ENCODE assay signal across 18 mouse cellular contexts in the genomic region with DNA sequence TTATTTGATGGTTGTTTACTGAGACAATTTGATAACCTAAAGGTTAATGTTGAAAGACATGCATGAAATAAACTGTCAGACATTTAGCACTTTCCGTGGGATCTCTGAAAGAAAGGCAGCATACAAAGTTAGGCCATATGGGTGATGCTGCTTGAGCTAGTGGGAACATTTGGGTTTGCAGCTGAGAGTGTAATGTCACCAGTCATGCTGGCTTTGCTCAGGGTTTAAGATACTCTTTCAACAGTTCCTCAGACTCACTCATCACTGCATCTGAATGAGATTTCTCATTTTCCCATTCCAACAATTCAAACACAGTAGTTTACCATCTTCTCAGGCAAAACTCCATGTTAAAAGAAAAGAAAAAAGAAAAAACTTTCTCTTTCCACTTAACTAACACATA.
A peak's percentile ranks its signal among the peaks of the same experiment; 100 is the strongest.
DNase-seq lines count a peak whose midpoint lies in the region; TF ChIP-seq lines count a peak whose summit lies in the region.
"Had no signal": no experiment of that assay in that cellular context is flagged by ENCODE, and none has a peak within 500 bp of the region (broad histone marks: within the 10 kb centered on the region; RNA-seq: fewer than 3 reads in every experiment).

No protein-coding gene starts in this region.

- TF ChIP-seq CTCF in brain, embryonic 14.5 days (IDR thresholded peaks at IDR 0.05; ENCODE audit: borderline replicate concordance, extremely low read depth, insufficient read depth, insufficient read length): no peak

- no peak for TF ChIP-seq POLR2A in brain, embryonic 14.5 days (IDR thresholded peaks at IDR 0.05; ENCODE audit: borderline replicate concordance, extremely low read depth, insufficient read depth, insufficient read length, poor library complexity, severe bottlenecking)

- DNase-seq in layer of hippocampus, adult 11-12 months (ENCODE audit: low spot score): peak; percentile 5
- no peak for DNase-seq in layer of hippocampus, postnatal 10 days (ENCODE audit: low spot score in 2 of 2)
- peak; percentile 5 for DNase-seq in brain, embryonic 14.5 days (ENCODE audit: low read depth)
- peak; percentile 2 for DNase-seq in layer of hippocampus, adult 9-10 months (ENCODE audit: low spot score)
- no peak for DNase-seq in right cerebral cortex, adult 2 months (ENCODE audit: low spot score in 2 of 2)
- no peak for DNase-seq in right cerebral cortex, postnatal 36 days (ENCODE audit: low spot score in 2 of 2)
- DNase-seq: adrenal gland, adult 8-10 months; adrenal gland, postnatal 25 days; cerebellum, adult 11-12 months; cerebellum, adult 8-10 months; cerebellum, postnatal 10 days; cerebellum, postnatal 36 days; embryo, embryonic 11 days; gastrocnemius, postnatal 10 days; gastrocnemius, postnatal 36 days; heart, adult 2 months; heart, postnatal 14 days; heart, postnatal 4 days had no signal

Comparison
In these comparisons a context has a peak if more than half of its experiments do, and no peak if none do; other contexts are left out.
1. DNase-seq: peak in layer of hippocampus, adult 11-12 months (single experiment), brain, embryonic 14.5 days (single experiment) and layer of hippocampus, adult 9-10 months (single experiment); none in layer of hippocampus, postnatal 10 days (0 of 2), right cerebral cortex, adult 2 months (0 of 2) and right cerebral cortex, postnatal 36 days (0 of 2).